Mouse (Mus musculus) E14TG2a.4 (cell line): ENCODE results near the gene Pigp.

Source experiments
- H3K27me3 ChIP-seq: 2 replicates; pipeline ENCODE4 v1.6.1; 2014; ENCODE audit warnings: low read length, control low read depth; ENCODE audit not compliant: insufficient read depth
- H3K36me3 ChIP-seq: 2 replicates; pipeline ENCODE4 v1.6.1; 2014; ENCODE audit warnings: low read length, control low read depth; ENCODE audit not compliant: insufficient read depth
- H3K4me1 ChIP-seq: replicated peaks from 2 replicates; pipeline ENCODE4 v1.6.1; 2014; ENCODE audit warnings: low read depth, low read length, control low read depth
- H3K4me3 ChIP-seq: replicated peaks from 2 replicates; pipeline ENCODE4 v1.5.1; 2014; ENCODE audit warnings: mild to moderate bottlenecking, low read length
- H3K9me3 ChIP-seq: 2 replicates; pipeline ENCODE4 v1.6.1; 2014; ENCODE audit warnings: low read length, control low read depth
- CTCF ChIP-seq: conservative IDR thresholded peaks from 2 replicates; pipeline ENCODE4 v1.5.1; 2014; ENCODE audit warnings: low read length
- NANOG ChIP-seq: IDR thresholded peaks from 2 replicates; pipeline ENCODE4 v1.6.1; 2014; ENCODE audit warnings: borderline replicate concordance, low read length, mixed read lengths
- POU5F1 ChIP-seq: IDR thresholded peaks from 2 replicates; pipeline ENCODE4 v1.6.1; 2014; ENCODE audit warnings: low read length, borderline replicate concordance

Pigp gene

GRCm38 (mm10) chr16:94317752-94318151 lies 53.9 kb downstream of the Pigp start:
- no peak overlapping the region for H3K4me3 ChIP-seq
- H3K9me3 ChIP-seq = no peaks in the 10 kb centered on the region
- H3K4me1 ChIP-seq = peaks cover 15% of the 10 kb centered on the region
- H3K27me3 ChIP-seq = peaks cover 4% of the 10 kb centered on the region
- TF ChIP-seq POU5F1 (no peak), CTCF (no peak), NANOG (no peak)
- no peaks in the 10 kb centered on the region for H3K36me3 ChIP-seq

GRCm38 (mm10) chr16:94315215-94315614 lies 56.4 kb downstream of the Pigp start:
- Histone ChIP-seq H3K9me3 (no peaks in the 10 kb centered on the region), H3K27me3 (peaks cover 4% of the 10 kb centered on the region), H3K36me3 (no peaks in the 10 kb centered on the region), H3K4me1 (peaks cover 31% of the 10 kb centered on the region), H3K4me3 (no peak overlapping the region)
- TF ChIP-seq CTCF (no peak), POU5F1 (no peak)

- H3K36me3 ChIP-seq = no peaks in the 10 kb centered on the region
- TF ChIP-seq POU5F1 = no peak
- TF ChIP-seq NANOG = no peak
- no peak for TF ChIP-seq CTCF
- peaks cover 4% of the 10 kb centered on the region for H3K27me3 ChIP-seq
- H3K4me1 ChIP-seq = peaks cover 31% of the 10 kb centered on the region
- H3K4me3 ChIP-seq = no peak overlapping the region
- no peaks in the 10 kb centered on the region for H3K9me3 ChIP-seq
Observed at GRCm38 (mm10) chr16:94314626-94315025, 57.0 kb downstream of the Pigp start.

GRCm38 (mm10) chr16:94313229-94314030 lies 58.2 kb downstream of the Pigp start, which contains the start of gene Hlcs:
Gene Hlcs, minus strand, starts transcription at chr16:94313571.
- Histone ChIP-seq H3K27me3 (peaks cover 4% of the 10 kb centered on the region), H3K9me3 (no peaks in the 10 kb centered on the region), H3K4me1 (peaks cover 31% of the 10 kb centered on the region), H3K36me3 (no peaks in the 10 kb centered on the region), H3K4me3 (peak within 1 kb of the TSS; percentile 89)
- TF ChIP-seq NANOG (no peak), POU5F1 (no peak), CTCF (no peak)

- Histone ChIP-seq H3K4me3 (peak overlapping the region; percentile 89), H3K9me3 (no peaks in the 10 kb centered on the region), H3K27me3 (peaks cover 4% of the 10 kb centered on the region), H3K36me3 (no peaks in the 10 kb centered on the region), H3K4me1 (peaks cover 31% of the 10 kb centered on the region)
- TF ChIP-seq POU5F1 = no peak
- no peak for TF ChIP-seq NANOG
- TF ChIP-seq CTCF = no peak; the same call in 1 of the 2 replicates
Observed at GRCm38 (mm10) chr16:94312663-94313228, 58.9 kb downstream of the Pigp start.

- TF ChIP-seq NANOG = no peak
- no peak for TF ChIP-seq POU5F1
- TF ChIP-seq CTCF = no peak
Observed at GRCm38 (mm10) chr16:94311931-94312330, 59.7 kb downstream of the Pigp start.

GRCm38 (mm10) chr16:94311416-94311815 lies 60.2 kb downstream of the Pigp start:
- no peaks in the 10 kb centered on the region for H3K27me3 ChIP-seq
- no peaks in the 10 kb centered on the region for H3K36me3 ChIP-seq
- no peak overlapping the region for H3K4me3 ChIP-seq
- H3K4me1 ChIP-seq = peaks cover 27% of the 10 kb centered on the region
- H3K9me3 ChIP-seq = no peaks in the 10 kb centered on the region
- TF ChIP-seq CTCF = no peak
- TF ChIP-seq NANOG = no peak
- TF ChIP-seq POU5F1 = no peak

More at GRCm38 (mm10) chr16:94311931-94312330, 59.7 kb downstream of the Pigp start:
- Histone ChIP-seq H3K4me1 (peaks cover 31% of the 10 kb centered on the region), H3K9me3 (no peaks in the 10 kb centered on the region), H3K36me3 (no peaks in the 10 kb centered on the region), H3K4me3 (peak overlapping the region; percentile 89; the same call in 1 of the 2 replicates), H3K27me3 (peaks cover 4% of the 10 kb centered on the region; the same call in 1 of the 2 replicates)

- Histone ChIP-seq H3K4me1 (peaks cover 23% of the 10 kb centered on the region), H3K4me3 (no peak overlapping the region), H3K9me3 (peaks cover 8% of the 10 kb centered on the region; the same call in 1 of the 2 replicates), H3K27me3 (peaks cover 7% of the 10 kb centered on the region), H3K36me3 (no peaks in the 10 kb centered on the region)
- TF ChIP-seq NANOG (no peak), POU5F1 (no peak), CTCF (no peak)
Observed at GRCm38 (mm10) chr16:94309025-94309424, 62.6 kb downstream of the Pigp start.
